Mouse (Mus musculus): Measurements from ENCODE around the gene Cask.
"Not testable (repeated sequence)": the region's sequence is repeated elsewhere in the genome, so short reads cannot be mapped to it uniquely, and the experiment has no call there.

- not testable (repeated sequence) for TF ChIP-seq TAL1, GATA1 (IDR thresholded peaks at IDR 0.05; ENCODE audit: low read length)
These were observed 120.4 kb downstream of the Cask start for GRCm38 (mm10) chrX:13730785-13731184.
